Mouse (Mus musculus): Measurements from ENCODE around the gene Pus1. TPM values are rescaled to one million over a fixed set of nuclear protein-coding genes. Genes with fewer than 3 reads are reported as not detected.
A peak's percentile ranks its signal among the peaks of the same experiment; 100 is the strongest.
"Not testable (repeated sequence)": the region's sequence is repeated elsewhere in the genome, so short reads cannot be mapped to it uniquely, and the experiment has no call there.

Pus1 gene
- polyA plus RNA-seq, 1 experiment from 2014 or later, result 11.5 TPM

GRCm38 (mm10) chr5:110772945-110773344, 7.5 kb downstream of the Pus1 start:
- H3K9me3 ChIP-seq (ENCODE audit: control insufficient read depth, low read length); ATAC-seq (ENCODE audit: low FRiP score); DNase-seq (ENCODE audit: low spot score); H3K4me3 ChIP-seq (replicated peaks; ENCODE audit: low read length); H3K9ac ChIP-seq; H3K27me3 ChIP-seq (ENCODE audit: control insufficient read depth, insufficient read depth, low read length); H3K27ac ChIP-seq; H3K4me2 ChIP-seq (replicated peaks): not testable (repeated sequence)
- H3K4me1 ChIP-seq (replicated peaks; ENCODE audit: control insufficient read depth, insufficient read depth, low read length), result peaks cover 15% of the 10 kb centered on the region
- 96% methylated on average over 10 of the region's 10 CpGs for WGBS
- H3K36me3 ChIP-seq (replicated peaks; ENCODE audit: control insufficient read depth, insufficient read depth), result peaks cover 43% of the 10 kb centered on the region

- WGBS, result under 1% methylated on average over 80 of the region's 83 CpGs
- peaks cover 32% of the 10 kb centered on the region for H3K36me3 ChIP-seq (replicated peaks; ENCODE audit: control insufficient read depth, insufficient read depth)
- ATAC-seq (ENCODE audit: low FRiP score), result peak; percentile 98
Measured at GRCm38 (mm10) chr5:110770448-110771158, 9.9 kb downstream of the Pus1 start, which contains the start of gene Ep400. Gene Ep400 (minus strand): TSS chr5:110770717.

GRCm38 (mm10) chr5:110770031-110770445, 10.4 kb downstream of the Pus1 start:
- Histone ChIP-seq H3K4me3 (replicated peaks; ENCODE audit: low read length) (peak overlapping the region; percentile 88), H3K9ac (peak overlapping the region; percentile 95), H3K4me1 (replicated peaks; ENCODE audit: control insufficient read depth, insufficient read depth, low read length) (peaks cover 15% of the 10 kb centered on the region), H3K4me2 (replicated peaks) (peak overlapping the region; percentile 82), H3K27me3 (ENCODE audit: control insufficient read depth, insufficient read depth, low read length) (no peaks in the 10 kb centered on the region), H3K9me3 (ENCODE audit: control insufficient read depth, low read length) (no peaks in the 10 kb centered on the region), H3K36me3 (replicated peaks; ENCODE audit: control insufficient read depth, insufficient read depth) (peaks cover 26% of the 10 kb centered on the region), H3K27ac (peak overlapping the region; percentile 95)
- under 1% methylated on average over 51 of the region's 58 CpGs for WGBS
- peak; percentile 56 for DNase-seq (ENCODE audit: low spot score)
- no peak; the same call in none of the 2 replicates for ATAC-seq (ENCODE audit: low FRiP score)

More at GRCm38 (mm10) chr5:110770448-110771158, 9.9 kb downstream of the Pus1 start, which contains the start of gene Ep400:
- peak within 1 kb of the TSS; percentile 88 for H3K4me3 ChIP-seq (replicated peaks; ENCODE audit: low read length)
- peak within 1 kb of the TSS; percentile 95 for H3K27ac ChIP-seq
- H3K27me3 ChIP-seq (ENCODE audit: control insufficient read depth, insufficient read depth, low read length), result no peaks in the 10 kb centered on the region
- peak; percentile 98 for DNase-seq (ENCODE audit: low spot score)
- peak within 1 kb of the TSS; percentile 82 for H3K4me2 ChIP-seq (replicated peaks)
- peak within 1 kb of the TSS; percentile 95 for H3K9ac ChIP-seq
- H3K4me1 ChIP-seq (replicated peaks; ENCODE audit: control insufficient read depth, insufficient read depth, low read length), result peaks cover 15% of the 10 kb centered on the region
- no peaks in the 10 kb centered on the region for H3K9me3 ChIP-seq (ENCODE audit: control insufficient read depth, low read length)

- H3K4me1 ChIP-seq (replicated peaks; ENCODE audit: control insufficient read depth, insufficient read depth, low read length), result peaks cover 15% of the 10 kb centered on the region
- H3K27me3 ChIP-seq (ENCODE audit: control insufficient read depth, insufficient read depth, low read length), result no peaks in the 10 kb centered on the region
- H3K9me3 ChIP-seq (ENCODE audit: control insufficient read depth, low read length), result no peaks in the 10 kb centered on the region
- DNase-seq (ENCODE audit: low spot score) (no peak), ATAC-seq (ENCODE audit: low FRiP score) (no peak)
- H3K9ac ChIP-seq, result peak overlapping the region; percentile 95
- no peak overlapping the region for H3K27ac ChIP-seq
- H3K36me3 ChIP-seq (replicated peaks; ENCODE audit: control insufficient read depth, insufficient read depth), result peaks cover 19% of the 10 kb centered on the region
- H3K4me3 ChIP-seq (replicated peaks; ENCODE audit: low read length), result peak overlapping the region; percentile 88
- peak overlapping the region; percentile 82 for H3K4me2 ChIP-seq (replicated peaks)
- 64% methylated on average over 4 of the region's 4 CpGs for WGBS
Measured at GRCm38 (mm10) chr5:110769272-110769671, 11.2 kb downstream of the Pus1 start.

- Histone ChIP-seq H3K9me3 (ENCODE audit: control insufficient read depth, low read length) (no peaks in the 10 kb centered on the region), H3K4me1 (replicated peaks; ENCODE audit: control insufficient read depth, insufficient read depth, low read length) (peaks cover 8% of the 10 kb centered on the region), H3K4me2 (replicated peaks) (no peak overlapping the region), H3K4me3 (replicated peaks; ENCODE audit: low read length) (no peak overlapping the region), H3K9ac (no peak overlapping the region), H3K27ac (no peak overlapping the region), H3K36me3 (replicated peaks; ENCODE audit: control insufficient read depth, insufficient read depth) (no peaks in the 10 kb centered on the region), H3K27me3 (ENCODE audit: control insufficient read depth, insufficient read depth, low read length) (no peaks in the 10 kb centered on the region)
- 95% methylated on average over 8 of the region's 8 CpGs for WGBS
- DNase-seq (ENCODE audit: low spot score), result no peak
- ATAC-seq (ENCODE audit: low FRiP score), result no peak
Measured at GRCm38 (mm10) chr5:110763890-110764289, 16.6 kb downstream of the Pus1 start.

- no peaks in the 10 kb centered on the region for H3K9me3 ChIP-seq (ENCODE audit: control insufficient read depth, low read length)
- H3K27ac ChIP-seq, result no peak overlapping the region
- no peaks in the 10 kb centered on the region for H3K4me1 ChIP-seq (replicated peaks; ENCODE audit: control insufficient read depth, insufficient read depth, low read length)
- DNase-seq (ENCODE audit: low spot score) (no peak), ATAC-seq (ENCODE audit: low FRiP score) (no peak)
- no peak overlapping the region for H3K4me3 ChIP-seq (replicated peaks; ENCODE audit: low read length)
- H3K36me3 ChIP-seq (replicated peaks; ENCODE audit: control insufficient read depth, insufficient read depth), result peaks cover 18% of the 10 kb centered on the region
- WGBS, result 84% methylated on average over 1 of the region's 1 CpGs
- H3K4me2 ChIP-seq (replicated peaks), result no peak overlapping the region
- H3K27me3 ChIP-seq (ENCODE audit: control insufficient read depth, insufficient read depth, low read length), result no peaks in the 10 kb centered on the region
- H3K9ac ChIP-seq, result no peak overlapping the region
Measured at GRCm38 (mm10) chr5:110745021-110745420, 35.4 kb downstream of the Pus1 start.

GRCm38 (mm10) chr5:110739496-110740275, 40.8 kb downstream of the Pus1 start:
- peaks cover 62% of the 10 kb centered on the region for H3K36me3 ChIP-seq (replicated peaks; ENCODE audit: control insufficient read depth, insufficient read depth)
- ATAC-seq (ENCODE audit: low FRiP score), result no peak
- no peak for DNase-seq (ENCODE audit: low spot score)
- no peak overlapping the region for H3K27ac ChIP-seq
- H3K4me1 ChIP-seq (replicated peaks; ENCODE audit: control insufficient read depth, insufficient read depth, low read length), result no peaks in the 10 kb centered on the region
- no peak overlapping the region for H3K4me2 ChIP-seq (replicated peaks)
- no peak overlapping the region for H3K9ac ChIP-seq
- no peaks in the 10 kb centered on the region for H3K9me3 ChIP-seq (ENCODE audit: control insufficient read depth, low read length)
- H3K27me3 ChIP-seq (ENCODE audit: control insufficient read depth, insufficient read depth, low read length), result no peaks in the 10 kb centered on the region
- WGBS, result 98% methylated on average over 7 of the region's 7 CpGs
- no peak overlapping the region for H3K4me3 ChIP-seq (replicated peaks; ENCODE audit: low read length)

- no peaks in the 10 kb centered on the region for H3K27me3 ChIP-seq (ENCODE audit: control insufficient read depth, insufficient read depth, low read length)
- H3K36me3 ChIP-seq (replicated peaks; ENCODE audit: control insufficient read depth, insufficient read depth), result peaks cover 82% of the 10 kb centered on the region
- no peak overlapping the region for H3K4me3 ChIP-seq (replicated peaks; ENCODE audit: low read length)
- H3K9me3 ChIP-seq (ENCODE audit: control insufficient read depth, low read length), result no peaks in the 10 kb centered on the region
- no peaks in the 10 kb centered on the region for H3K4me1 ChIP-seq (replicated peaks; ENCODE audit: control insufficient read depth, insufficient read depth, low read length)
- ATAC-seq (ENCODE audit: low FRiP score), result no peak
- 89% methylated on average over 1 of the region's 1 CpGs for WGBS
- H3K4me2 ChIP-seq (replicated peaks), result no peak overlapping the region
- no peak for DNase-seq (ENCODE audit: low spot score)
- no peak overlapping the region for H3K27ac ChIP-seq
- H3K9ac ChIP-seq, result no peak overlapping the region
Measured at GRCm38 (mm10) chr5:110735606-110736005, 44.9 kb downstream of the Pus1 start.

- WGBS, result 97% methylated on average over 4 of the region's 4 CpGs
- Histone ChIP-seq H3K27me3 (ENCODE audit: control insufficient read depth, insufficient read depth, low read length) (no peaks in the 10 kb centered on the region), H3K36me3 (replicated peaks; ENCODE audit: control insufficient read depth, insufficient read depth) (peaks cover 78% of the 10 kb centered on the region), H3K9ac (no peak overlapping the region), H3K4me1 (replicated peaks; ENCODE audit: control insufficient read depth, insufficient read depth, low read length) (no peaks in the 10 kb centered on the region), H3K27ac (no peak overlapping the region), H3K9me3 (ENCODE audit: control insufficient read depth, low read length) (no peaks in the 10 kb centered on the region), H3K4me2 (replicated peaks) (no peak overlapping the region), H3K4me3 (replicated peaks; ENCODE audit: low read length) (no peak overlapping the region)
- DNase-seq (ENCODE audit: low spot score), result no peak
- no peak for ATAC-seq (ENCODE audit: low FRiP score)
Measured at GRCm38 (mm10) chr5:110733231-110733823, 47.1 kb downstream of the Pus1 start.
